Mouse (Mus musculus): ENCODE measurements at regions not wholly inside any gene's neighbourhood (a gene's known extent, or its start where the extent isn't known, plus 50 kb on each side); places are given as distances from the start of the nearest gene placed in this dataset.
A peak's percentile ranks its signal among the peaks of the same experiment; 100 is the strongest.

DNA sequence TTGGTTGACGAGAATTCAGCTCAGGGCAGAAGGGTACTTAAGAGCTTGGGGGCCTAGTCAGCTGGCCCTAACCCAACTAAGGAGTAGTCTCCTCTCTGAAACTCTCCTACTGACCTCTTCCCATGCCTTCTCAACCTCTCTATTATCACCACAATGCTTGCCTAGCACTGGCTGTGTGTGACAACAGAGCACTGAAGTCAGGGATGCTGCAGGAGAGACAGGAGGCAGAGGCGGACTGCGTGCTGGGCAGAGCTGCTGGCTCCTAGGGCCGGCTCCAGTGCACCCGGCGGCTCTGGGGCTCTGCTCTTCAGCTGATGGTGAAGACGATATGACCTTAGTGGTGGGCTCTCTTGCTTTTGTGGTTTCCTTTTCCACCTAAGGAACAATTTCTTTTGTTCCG, 72.6 kb downstream of the Zfp36l2 start:
- H3K27ac ChIP-seq (replicated peaks), result peak overlapping the region; percentile 44
- no peaks in the 10 kb centered on the region for H3K36me3 ChIP-seq (replicated peaks)
- H3K4me3 ChIP-seq, result no peak overlapping the region
- 68% methylated on average over 8 of the region's 8 CpGs for WGBS
- peaks cover 58% of the 10 kb centered on the region for H3K4me1 ChIP-seq
- no peaks in the 10 kb centered on the region for H3K9me3 ChIP-seq
- no peak for DNase-seq (ENCODE audit: low spot score)
- H3K27me3 ChIP-seq (replicated peaks; ENCODE audit: low read depth, poor library complexity, severe bottlenecking), result peaks cover 7% of the 10 kb centered on the region

GRCm38 (mm10) chr17:84114279-84114994, 73.3 kb downstream of the Zfp36l2 start:
- H3K9me3 ChIP-seq, result no peaks in the 10 kb centered on the region
- H3K27ac ChIP-seq (replicated peaks), result peak overlapping the region; percentile 82
- no peaks in the 10 kb centered on the region for H3K36me3 ChIP-seq (replicated peaks)
- H3K27me3 ChIP-seq (replicated peaks; ENCODE audit: low read depth, poor library complexity, severe bottlenecking), result peaks cover 7% of the 10 kb centered on the region
- peaks cover 56% of the 10 kb centered on the region for H3K4me1 ChIP-seq
- 67% methylated on average over 9 of the region's 9 CpGs for WGBS
- no peak overlapping the region for H3K4me3 ChIP-seq
- no peak for DNase-seq (ENCODE audit: low spot score)

DNA sequence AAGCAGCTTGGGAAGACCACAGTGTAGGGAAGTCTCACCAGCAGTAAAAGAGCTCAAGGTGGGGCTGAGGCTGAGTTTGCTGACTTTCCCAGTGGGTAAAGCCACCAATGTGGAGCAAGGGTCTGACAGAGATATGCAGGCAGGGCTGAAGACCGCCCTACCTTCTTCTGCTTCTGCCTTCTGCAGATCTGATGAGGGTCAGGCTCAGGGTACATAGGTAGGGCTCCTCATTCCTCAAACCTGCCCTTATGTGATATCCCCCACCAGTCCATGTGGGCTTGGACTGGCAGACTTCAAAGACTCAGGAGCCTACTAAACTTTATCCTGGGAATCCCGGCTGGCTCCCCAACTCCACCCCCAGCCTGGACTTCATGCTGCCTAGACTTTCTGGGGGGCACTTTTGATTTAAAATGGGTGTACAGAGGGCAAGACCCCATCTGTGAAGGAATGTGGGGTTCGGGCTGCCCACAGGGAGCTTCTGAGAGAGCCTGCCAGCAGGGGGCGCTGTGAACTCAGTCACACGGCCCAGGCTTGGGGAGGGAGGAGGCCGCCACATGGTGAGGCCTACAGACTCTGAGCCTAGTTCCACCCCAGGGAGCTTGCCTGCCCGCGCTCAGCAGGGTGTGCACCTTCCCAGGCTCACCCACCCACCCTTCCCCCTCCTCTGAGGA, 74.0 kb downstream of the Zfp36l2 start:
- peaks cover 49% of the 10 kb centered on the region for H3K4me1 ChIP-seq
- peaks cover 7% of the 10 kb centered on the region for H3K27me3 ChIP-seq (replicated peaks; ENCODE audit: low read depth, poor library complexity, severe bottlenecking)
- H3K4me3 ChIP-seq, result no peak overlapping the region
- 17% methylated on average over 8 of the region's 8 CpGs for WGBS
- peak; percentile 88 for DNase-seq (ENCODE audit: low spot score)
- no peaks in the 10 kb centered on the region for H3K9me3 ChIP-seq
- peak overlapping the region; percentile 82 for H3K27ac ChIP-seq (replicated peaks)
- H3K36me3 ChIP-seq (replicated peaks), result no peaks in the 10 kb centered on the region

GRCm38 (mm10) chr17:84112411-84113031, 75.2 kb downstream of the Zfp36l2 start:
- DNase-seq (ENCODE audit: low spot score), result peak; percentile 45
- H3K9me3 ChIP-seq, result no peaks in the 10 kb centered on the region
- peaks cover 7% of the 10 kb centered on the region for H3K27me3 ChIP-seq (replicated peaks; ENCODE audit: low read depth, poor library complexity, severe bottlenecking)
- H3K27ac ChIP-seq (replicated peaks), result peak overlapping the region; percentile 63
- 34% methylated on average over 6 of the region's 6 CpGs for WGBS
- no peaks in the 10 kb centered on the region for H3K36me3 ChIP-seq (replicated peaks)
- H3K4me1 ChIP-seq, result peaks cover 37% of the 10 kb centered on the region
- no peak overlapping the region for H3K4me3 ChIP-seq

DNA sequence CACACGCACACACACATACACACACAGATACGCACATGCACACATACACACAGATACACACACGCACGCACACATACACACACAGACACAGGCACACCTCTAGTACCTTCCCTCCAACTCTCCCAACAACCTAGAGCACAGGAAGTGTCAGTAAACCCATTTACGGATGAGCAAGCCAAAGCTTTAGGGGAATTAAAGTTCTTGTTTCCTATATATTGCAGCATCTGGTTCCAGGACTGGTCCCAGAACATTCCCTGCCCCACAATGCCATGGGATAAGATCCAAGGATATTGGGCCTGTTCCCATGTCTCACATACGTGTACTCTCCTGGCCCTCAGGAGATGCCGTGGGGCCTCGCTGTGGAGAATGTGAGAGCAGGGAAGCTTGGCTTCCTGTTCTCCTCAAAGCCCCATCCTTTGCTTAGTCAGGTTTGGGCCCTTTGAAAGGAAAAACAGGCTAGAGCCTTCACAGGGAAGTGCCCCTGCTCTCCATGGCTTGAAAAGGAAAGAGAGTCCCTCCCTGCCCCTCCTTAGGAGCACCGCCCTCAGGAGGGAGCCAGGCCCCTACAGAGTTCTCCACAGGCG, 75.9 kb downstream of the Zfp36l2 start:
- Histone ChIP-seq H3K4me3 (no peak overlapping the region), H3K4me1 (peaks cover 39% of the 10 kb centered on the region), H3K27ac (replicated peaks) (peak overlapping the region; percentile 63), H3K27me3 (replicated peaks; ENCODE audit: low read depth, poor library complexity, severe bottlenecking) (peaks cover 7% of the 10 kb centered on the region), H3K9me3 (no peaks in the 10 kb centered on the region), H3K36me3 (replicated peaks) (no peaks in the 10 kb centered on the region)
- DNase-seq (ENCODE audit: low spot score), result no peak
- WGBS, result 73% methylated on average over 10 of the region's 10 CpGs

- peak overlapping the region; percentile 63 for H3K27ac ChIP-seq (replicated peaks)
- peaks cover 7% of the 10 kb centered on the region for H3K27me3 ChIP-seq (replicated peaks; ENCODE audit: low read depth, poor library complexity, severe bottlenecking)
- no peak overlapping the region for H3K4me3 ChIP-seq
- DNase-seq (ENCODE audit: low spot score), result no peak
- H3K36me3 ChIP-seq (replicated peaks), result no peaks in the 10 kb centered on the region
- H3K9me3 ChIP-seq, result no peaks in the 10 kb centered on the region
- 86% methylated on average over 9 of the region's 9 CpGs for WGBS
- peaks cover 42% of the 10 kb centered on the region for H3K4me1 ChIP-seq
Measured at GRCm38 (mm10) chr17:84110945-84111344, 76.8 kb downstream of the Zfp36l2 start.

DNA sequence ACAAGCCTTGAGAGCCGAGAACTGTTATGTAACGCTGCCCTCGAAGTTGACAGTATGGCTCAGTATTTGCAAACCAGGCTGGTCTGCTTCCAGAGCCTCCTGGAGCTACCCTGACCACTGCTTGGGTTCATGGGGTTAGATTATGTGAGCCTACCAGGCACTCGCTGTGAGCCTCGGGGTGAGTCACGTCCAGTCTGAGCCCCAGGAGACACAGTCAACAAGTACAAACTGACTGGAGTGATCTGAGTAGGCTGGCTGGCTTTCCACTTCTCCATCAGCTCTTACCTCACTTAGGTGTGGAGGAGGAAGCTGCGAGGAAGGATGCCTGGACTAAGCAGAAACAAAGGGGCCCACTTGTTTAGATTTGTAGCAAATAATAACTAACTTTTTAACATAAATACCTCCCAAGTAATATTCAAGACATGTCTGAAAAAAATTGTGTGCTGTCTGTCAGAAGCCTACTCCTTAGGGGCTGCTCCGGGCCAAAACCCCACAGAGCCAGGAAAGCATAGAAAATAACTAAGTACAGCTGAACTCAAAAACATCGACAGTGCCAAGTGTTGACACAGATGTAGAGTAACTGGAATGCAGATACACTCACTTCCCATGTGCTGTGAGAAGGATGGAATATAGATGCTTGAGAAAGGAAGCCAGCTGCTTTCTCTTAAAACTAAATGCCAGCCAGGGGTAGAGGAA, 77.6 kb downstream of the Zfp36l2 start:
- H3K4me3 ChIP-seq, result no peak overlapping the region
- H3K27me3 ChIP-seq (replicated peaks; ENCODE audit: low read depth, poor library complexity, severe bottlenecking), result peaks cover 7% of the 10 kb centered on the region
- no peaks in the 10 kb centered on the region for H3K36me3 ChIP-seq (replicated peaks)
- no peak overlapping the region for H3K27ac ChIP-seq (replicated peaks)
- H3K4me1 ChIP-seq, result peaks cover 42% of the 10 kb centered on the region
- no peaks in the 10 kb centered on the region for H3K9me3 ChIP-seq
- WGBS, result 73% methylated on average over 9 of the region's 9 CpGs
- DNase-seq (ENCODE audit: low spot score), result no peak

- Histone ChIP-seq H3K4me3 (no peak overlapping the region), H3K27me3 (replicated peaks; ENCODE audit: low read depth, poor library complexity, severe bottlenecking) (no peaks in the 10 kb centered on the region), H3K4me1 (peaks cover 47% of the 10 kb centered on the region), H3K9me3 (no peaks in the 10 kb centered on the region), H3K36me3 (replicated peaks) (no peaks in the 10 kb centered on the region), H3K27ac (replicated peaks) (peak overlapping the region; percentile 61)
- 85% methylated on average over 8 of the region's 8 CpGs for WGBS
- no peak for DNase-seq (ENCODE audit: low spot score)
Measured at GRCm38 (mm10) chr17:84107946-84108686, 79.6 kb downstream of the Zfp36l2 start.

DNA sequence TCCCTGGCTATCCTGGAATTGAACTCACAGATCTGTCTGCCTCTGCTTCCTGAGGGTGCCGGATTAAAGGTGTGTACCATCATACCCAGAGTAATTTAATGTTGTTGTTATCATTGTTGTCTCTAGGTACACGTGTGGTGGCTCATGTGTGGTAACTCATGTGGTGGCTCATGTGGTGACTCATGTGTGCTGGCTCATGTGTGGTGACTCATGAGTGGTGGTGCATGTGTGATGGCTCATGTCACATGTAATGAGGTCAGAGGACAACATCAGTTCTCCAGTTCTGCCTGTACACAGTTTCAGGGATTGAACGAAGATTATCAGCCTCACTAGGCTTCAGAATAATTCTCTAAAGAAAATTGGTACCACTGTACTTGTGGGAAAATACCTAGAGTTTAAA, 80.2 kb downstream of the Zfp36l2 start:
- no peak overlapping the region for H3K27ac ChIP-seq (replicated peaks)

GRCm38 (mm10) chr17:84104242-84104641, 83.5 kb downstream of the Zfp36l2 start:
- 84% methylated on average over 7 of the region's 7 CpGs for whole genome bisulfite sequencing
- Histone ChIP-seq H3K36me3 (replicated peaks) (no peaks in the 10 kb centered on the region), H3K27ac (replicated peaks) (peak overlapping the region; percentile 2; the same call in 1 of the 2 replicates), H3K27me3 (replicated peaks; ENCODE audit: low read depth, poor library complexity, severe bottlenecking) (0 out of 2 replicates have a peak, but pooled peaks cover 4% of the 10 kb centered on the region), H3K4me3 (no peak overlapping the region), H3K4me1 (peaks cover 43% of the 10 kb centered on the region), H3K9me3 (no peaks in the 10 kb centered on the region)
- no peak for DNase-seq (ENCODE audit: low spot score)

More for the DNA sequence above, 80.2 kb downstream of the Zfp36l2 start:
- peaks cover 42% of the 10 kb centered on the region for H3K4me1 ChIP-seq
- DNase-seq (ENCODE audit: low spot score), result no peak
- H3K36me3 ChIP-seq (replicated peaks), result no peaks in the 10 kb centered on the region
- 84% methylated on average over 3 of the region's 3 CpGs for WGBS
- no peak overlapping the region for H3K4me3 ChIP-seq
- no peaks in the 10 kb centered on the region for H3K9me3 ChIP-seq
- no peaks in the 10 kb centered on the region for H3K27me3 ChIP-seq (replicated peaks; ENCODE audit: low read depth, poor library complexity, severe bottlenecking)

DNA sequence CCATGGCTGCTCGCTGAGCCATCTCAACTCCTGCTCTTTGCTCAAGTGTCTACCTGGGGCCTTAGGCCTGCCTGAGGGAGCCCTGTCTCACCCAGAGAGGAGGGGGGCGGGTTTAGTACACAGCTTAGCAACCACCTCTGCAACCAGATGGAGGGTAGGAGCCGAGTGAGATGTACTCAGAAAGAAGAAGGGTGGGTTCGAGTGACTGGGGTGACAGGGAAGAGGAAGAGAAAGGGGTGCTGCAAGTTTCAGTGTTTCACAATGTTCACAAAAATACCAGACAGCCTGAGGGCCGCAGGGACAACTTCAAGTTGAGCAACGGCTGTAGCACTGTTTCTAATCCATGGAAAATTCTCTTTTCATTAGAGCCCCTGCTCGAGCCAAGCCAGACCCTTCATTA, 84.4 kb downstream of the Zfp36l2 start:
- Histone ChIP-seq H3K27ac (replicated peaks) (peak overlapping the region; percentile 48), H3K36me3 (replicated peaks) (no peaks in the 10 kb centered on the region), H3K4me3 (no peak overlapping the region), H3K27me3 (replicated peaks; ENCODE audit: low read depth, poor library complexity, severe bottlenecking) (0 out of 2 replicates have a peak, but pooled peaks cover 4% of the 10 kb centered on the region), H3K4me1 (peaks cover 43% of the 10 kb centered on the region), H3K9me3 (no peaks in the 10 kb centered on the region)
- 77% methylated on average over 7 of the region's 7 CpGs for WGBS
- no peak for DNase-seq (ENCODE audit: low spot score)

Measured in embryonic facial prominence, embryonic 10.5 days (tissue).